Mouse (Mus musculus) heart, adult 18-20 months (tissue): ENCODE results near the gene Oas1c. TPM values are rescaled to one million over a fixed set of nuclear protein-coding genes. Genes with fewer than 3 reads are reported as not detected.
A peak's percentile ranks its signal among the peaks of the same experiment; 100 is the strongest.

Source experiments
- DNase-seq, 2 experiments: peaks; one replicate each; pipeline ENCODE4 v3.0.0; 2021 to 2022; ENCODE audit warnings: mixed read lengths in 1 of 2
- microRNA-seq, 2 experiments: library from miRNA; unstranded; fragments of <30 nt; microRNA quantifications; one replicate each; pipeline ENCODE4 v1.2.0; 2022
- total RNA-seq, 2 experiments: library from RNA; stranded (reverse); gene quantifications; 2 replicates each; pipeline ENCODE4 v1.2.3; 2021

Oas1c gene
- total RNA-seq, 2 experiments from 2014 or later = 0.22 to 0.36 TPM

DNA sequence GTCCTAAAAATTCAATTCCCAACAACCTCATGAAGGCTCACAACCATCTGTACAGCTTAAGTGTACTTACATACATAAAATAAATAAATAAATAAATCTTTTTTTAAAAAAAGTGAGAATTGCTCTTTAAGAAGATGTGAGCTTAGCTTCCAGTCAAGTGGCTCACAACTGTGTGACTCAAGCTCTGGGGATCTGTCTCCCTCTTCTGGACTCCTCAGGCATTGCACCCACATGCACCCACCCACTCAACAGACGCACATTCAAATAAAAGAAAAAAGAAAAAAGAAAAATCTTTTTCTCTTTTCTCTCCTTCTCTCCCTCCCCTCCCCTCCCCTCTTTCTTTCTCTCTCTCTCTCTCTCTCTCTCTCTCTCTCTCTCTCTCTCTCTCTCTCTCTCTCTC is 30.7 kb downstream of the Oas1c start:
- DNase-seq = no peak

DNA sequence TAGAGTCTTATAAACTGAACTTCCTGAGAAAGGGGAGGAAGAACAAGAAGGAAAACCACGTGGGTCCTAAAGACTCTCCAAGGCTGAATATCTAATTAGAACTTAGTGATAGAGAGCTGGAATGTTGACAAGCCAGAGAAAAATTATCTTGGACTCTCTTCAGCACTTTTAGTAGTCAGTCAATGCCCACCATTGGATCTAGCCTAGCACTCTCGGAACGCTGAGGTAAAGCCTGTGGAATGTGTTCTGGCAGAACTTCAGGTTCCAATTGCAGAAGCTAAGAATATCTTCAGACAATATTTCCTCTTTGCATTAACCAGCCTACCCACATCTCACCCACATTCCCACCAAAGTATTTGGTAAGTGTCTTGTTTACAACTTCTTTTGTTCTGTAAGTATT is 32.4 kb downstream of the Oas1c start:
- peak; percentile 34 to 56 for DNase-seq

DNA sequence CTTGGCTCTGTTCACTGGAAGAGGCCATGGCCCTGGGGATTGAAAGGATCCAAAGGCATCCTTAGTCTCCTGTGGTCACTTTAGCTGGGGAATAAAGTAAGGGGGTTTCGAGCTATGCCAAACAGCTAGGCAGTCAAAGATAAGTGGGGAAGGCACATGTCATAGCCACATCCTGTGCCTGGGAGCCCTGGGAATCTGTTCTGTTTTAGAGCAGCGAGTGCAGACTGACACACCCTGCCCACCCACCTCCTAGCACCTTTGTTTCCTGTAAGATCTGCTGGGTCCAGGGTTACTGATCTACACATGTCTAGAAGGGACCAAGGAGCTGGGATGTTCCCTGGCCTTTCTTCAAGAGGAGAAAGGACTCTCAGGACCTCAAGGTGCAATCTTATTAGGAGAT is 33.4 kb downstream of the Oas1c start:
- DNase-seq = no peak

DNA sequence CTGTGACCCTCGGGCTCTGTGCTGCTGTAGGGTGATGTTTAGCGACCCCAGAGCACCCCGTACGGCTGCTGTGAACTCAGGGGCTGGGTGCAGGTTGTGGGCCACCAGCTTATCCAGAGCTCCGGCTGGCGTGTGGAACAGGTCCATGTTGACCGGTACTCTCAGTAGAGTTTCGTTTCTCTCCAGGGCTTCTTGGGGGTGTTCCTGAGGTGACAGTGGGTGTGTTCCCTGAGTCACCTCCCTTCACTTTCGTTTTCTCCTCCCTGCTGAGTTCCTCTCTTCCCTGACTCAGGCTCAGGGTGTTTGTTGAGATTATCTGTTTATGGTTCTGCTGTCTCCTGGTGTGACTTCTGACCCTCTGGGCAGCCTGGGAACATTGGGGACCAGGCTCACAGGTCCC is 34.8 kb downstream of the Oas1c start, which contains the start of gene Oas3:
Oas3 (minus strand) TSS at position 184 of the 400 bp plus-strand sequence.
- no peak for DNase-seq

DNA sequence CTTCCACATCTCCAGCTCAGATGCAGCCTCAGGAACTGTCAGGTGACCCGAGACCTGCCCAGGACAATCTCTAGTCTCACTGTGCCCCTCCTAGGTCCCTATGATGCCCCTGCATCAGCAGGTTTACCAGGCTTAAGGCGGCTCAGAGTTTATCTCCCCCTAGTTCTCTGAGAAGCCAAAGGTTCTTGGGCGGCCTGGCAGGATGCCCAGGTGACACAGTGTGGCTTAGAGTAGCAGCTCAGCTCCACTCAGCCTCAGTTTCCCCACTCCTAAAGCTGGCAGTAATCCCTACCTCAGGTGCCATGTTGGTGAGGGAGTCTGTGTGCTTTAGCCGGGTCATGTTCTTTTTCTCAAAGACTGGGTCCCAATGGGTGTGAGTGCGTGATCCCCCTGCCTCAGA is 35.5 kb downstream of the Oas1c start:
- no peak for DNase-seq

DNA sequence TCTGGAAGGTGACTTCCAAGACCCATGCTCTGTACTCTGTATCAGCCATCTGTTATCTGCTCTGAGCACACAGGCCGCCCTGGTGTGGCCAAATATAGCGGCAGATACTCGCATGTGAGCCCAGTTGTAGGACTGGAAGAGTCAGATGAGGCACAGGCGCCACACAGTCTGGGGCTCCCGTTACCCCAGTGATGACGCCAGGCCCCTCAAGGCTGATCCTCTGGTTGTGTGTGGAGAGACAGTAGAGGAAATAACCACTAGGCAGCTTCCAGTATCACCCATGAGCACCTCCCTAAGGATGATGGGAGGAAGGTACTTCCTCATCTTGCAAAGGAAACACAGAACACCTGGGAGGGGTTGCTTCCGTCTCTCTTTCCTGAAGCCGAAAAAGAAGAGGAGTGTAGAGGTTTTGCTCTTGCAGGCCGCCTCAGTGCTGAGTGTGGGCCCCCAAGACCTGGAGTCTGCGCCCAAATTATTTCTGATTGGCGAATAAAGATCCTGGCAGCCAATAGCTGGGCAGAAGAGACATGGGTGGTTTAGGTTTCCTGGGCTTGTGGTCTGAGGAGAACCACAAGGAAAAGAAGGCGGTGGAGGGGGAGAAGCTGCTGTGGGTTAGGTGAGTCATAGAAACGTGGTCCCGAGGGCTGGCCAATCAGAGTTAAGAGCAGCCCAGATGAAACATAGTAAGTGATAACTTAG is 36.9 kb downstream of the Oas1c start:
- DNase-seq = peak; percentile 11 to 21

DNA sequence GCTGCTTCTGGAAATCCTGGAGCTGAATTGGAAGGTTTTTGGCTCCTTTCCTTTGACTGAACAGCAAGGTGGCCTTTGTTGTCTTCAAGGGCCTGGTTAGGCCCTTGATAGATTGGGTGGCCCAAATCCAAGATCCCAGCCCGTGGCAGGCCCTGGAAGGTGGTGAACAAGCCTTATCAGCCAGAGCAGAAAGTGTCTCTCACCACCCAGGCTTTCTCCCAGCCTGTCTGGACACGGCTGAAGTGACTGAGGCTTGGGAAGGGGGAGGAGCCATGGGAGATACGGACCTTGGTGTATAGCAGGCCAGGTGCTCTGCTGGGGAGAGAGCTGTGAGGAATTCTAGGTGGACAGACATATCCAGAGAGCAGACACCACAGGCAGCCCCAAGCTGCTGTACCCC is 42.9 kb downstream of the Oas1c start:
- DNase-seq = no peak

DNA sequence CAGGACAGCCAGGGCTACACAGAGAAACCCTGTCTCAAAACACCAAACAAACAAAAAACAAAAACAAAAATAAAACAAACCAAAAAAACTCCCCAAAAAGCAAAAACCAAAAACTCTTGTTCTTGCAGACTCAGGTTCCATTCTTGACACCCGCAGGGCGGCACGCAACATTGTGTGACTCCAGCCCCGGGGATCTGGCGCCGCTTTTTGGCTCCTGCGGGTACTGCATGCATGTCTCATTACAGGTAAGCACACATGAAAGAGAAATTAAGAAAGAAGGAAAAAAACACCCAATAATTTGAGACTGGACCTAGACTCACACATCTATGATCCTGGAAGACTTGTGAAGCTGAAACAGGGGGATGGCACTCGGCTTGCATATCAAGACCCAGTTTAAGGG is 47.3 kb downstream of the Oas1c start:
- DNase-seq = no peak

DNA sequence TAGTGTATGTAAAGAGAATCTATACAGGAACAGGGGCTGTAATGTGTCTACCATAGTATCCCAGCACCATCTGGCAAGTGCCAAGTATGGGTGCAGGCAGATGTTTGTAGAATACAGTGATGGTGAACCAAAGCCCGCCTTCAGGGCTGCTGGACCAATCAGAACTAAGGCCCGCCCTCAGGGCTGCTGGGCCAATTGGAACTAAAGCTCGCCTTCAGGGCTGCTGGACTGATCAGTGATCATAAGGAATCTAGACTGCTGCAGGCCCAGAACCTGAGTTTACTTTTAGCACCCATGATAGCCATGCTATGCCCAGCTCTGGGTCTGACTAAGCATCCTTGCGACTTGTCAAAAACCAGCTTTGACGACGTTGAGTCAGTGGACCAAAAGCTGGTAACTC is 50.4 kb downstream of the Oas1c start:
- peak; percentile 11 to 17 for DNase-seq

DNA sequence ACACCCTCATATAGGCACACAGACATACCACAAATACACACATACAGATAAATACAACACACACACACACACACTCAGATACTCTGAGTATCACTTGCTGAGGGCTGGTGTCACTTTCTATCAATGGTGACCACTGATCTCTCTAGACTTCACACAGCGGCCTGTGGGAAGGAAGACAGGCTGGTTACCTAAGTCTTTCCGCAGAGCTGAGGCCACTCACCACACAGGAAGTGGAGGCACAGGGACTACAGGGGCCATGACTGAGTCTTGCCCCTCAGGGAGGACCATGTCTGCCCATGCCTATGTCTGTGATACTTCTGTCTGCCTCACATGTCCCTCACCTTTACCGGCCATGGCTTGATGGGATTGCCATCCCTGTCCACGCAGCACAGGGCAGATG is 58.1 kb downstream of the Oas1c start:
- DNase-seq = no peak

DNA sequence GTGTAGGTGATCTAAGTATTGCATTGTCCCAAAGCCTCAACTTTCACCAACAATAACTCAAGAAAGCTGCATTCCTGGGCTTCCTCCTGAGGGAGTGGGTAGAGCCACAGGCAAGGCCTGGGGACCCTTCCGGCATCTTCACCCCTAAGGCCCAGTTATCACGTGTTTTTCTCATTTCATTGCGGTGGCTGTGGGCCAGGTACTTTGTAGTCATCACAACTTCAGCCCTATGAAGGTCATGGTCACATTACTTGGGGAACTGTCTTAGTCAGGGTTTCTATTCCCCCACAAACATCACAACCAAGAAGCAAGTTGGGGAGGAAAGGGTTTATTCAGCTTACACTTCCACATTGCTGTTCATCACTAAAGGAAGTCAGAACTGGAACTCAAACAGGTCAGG is 59.5 kb downstream of the Oas1c start:
- no peak for DNase-seq

DNA sequence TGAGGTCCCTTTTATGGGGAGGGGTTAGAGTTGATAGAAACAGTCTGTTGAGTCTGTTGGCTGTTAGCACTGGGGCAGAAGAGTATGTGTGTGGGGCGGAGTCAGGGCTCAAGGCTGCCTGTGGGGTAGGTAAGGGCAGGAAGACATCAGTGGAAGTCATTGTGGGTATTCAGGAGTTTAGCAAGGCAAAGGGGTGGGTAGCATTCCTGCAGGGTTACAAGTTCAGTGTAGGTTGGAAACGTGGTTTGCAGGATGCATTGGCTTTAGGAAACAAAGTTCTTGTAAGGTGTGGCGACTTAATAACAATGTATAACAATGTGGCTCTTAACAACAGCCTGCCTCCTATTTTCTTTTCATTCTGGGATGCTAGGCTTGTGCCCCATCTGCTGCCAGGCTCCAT is 61.1 kb downstream of the Oas1c start:
- DNase-seq = no peak

Small RNA genes lying within 50 kb of the gene (microRNA-seq; reads per million reads assigned to microRNA genes)
- 0 reads per million in 2 experiments for gene Gm22907

Other genes with a start within 250 kb of the Oas1c start
- 10 to 100 TPM; 29.7 to 35.5 TPM for gene Tpcn1, start 223.8 kb downstream of the Oas1c start, total RNA-seq
- gene Iqcd, start 223.5 kb downstream of the Oas1c start, total RNA-seq = not detected
- 10 to 100 TPM; 13.4 to 16.3 TPM for gene Rita1, start 199.9 kb downstream of the Oas1c start, total RNA-seq
- 10 to 100 TPM; 19.2 to 23.0 TPM for gene Ddx54, start 199.8 kb downstream of the Oas1c start, total RNA-seq
- not detected for gene Cfap73, start 178.3 kb downstream of the Oas1c start, total RNA-seq
- under 1 TPM in 1 of 2 experiments, not detected in 1; 0.69 TPM for gene Rasal1, start 163.7 kb downstream of the Oas1c start, total RNA-seq
- 1 to 10 TPM in 1 of 2 experiments, under 1 TPM in 1; 0.99 to 2.7 TPM for gene Dtx1, start 100.6 kb downstream of the Oas1c start, total RNA-seq
- 1 to 10 TPM; 1.1 to 1.2 TPM for gene Oas2, start 62.7 kb downstream of the Oas1c start, total RNA-seq
- gene Oas3, start 34.9 kb downstream of the Oas1c start, total RNA-seq = under 1 TPM in 1 of 2 experiments, not detected in 1; 0.05 TPM
- gene Oas1e, start 17.0 kb downstream of the Oas1c start, total RNA-seq = not detected
- not detected for gene Oas1f, start 34.9 kb upstream of the Oas1c start, total RNA-seq
- not detected for gene Oas1h, start 48.9 kb upstream of the Oas1c start, total RNA-seq
- gene Oas1g, start 75.1 kb upstream of the Oas1c start, total RNA-seq = not detected
- 1 to 10 TPM in 1 of 2 experiments, under 1 TPM in 1; 0.82 to 1.1 TPM for gene Oas1a, start 95.0 kb upstream of the Oas1c start, total RNA-seq
- not detected for gene Oas1d, start 102.0 kb upstream of the Oas1c start, total RNA-seq
- not detected for gene Rph3a, start 197.6 kb upstream of the Oas1c start, total RNA-seq